Mouse (Mus musculus): ENCODE measurements around the gene Tigd3.

DNA sequence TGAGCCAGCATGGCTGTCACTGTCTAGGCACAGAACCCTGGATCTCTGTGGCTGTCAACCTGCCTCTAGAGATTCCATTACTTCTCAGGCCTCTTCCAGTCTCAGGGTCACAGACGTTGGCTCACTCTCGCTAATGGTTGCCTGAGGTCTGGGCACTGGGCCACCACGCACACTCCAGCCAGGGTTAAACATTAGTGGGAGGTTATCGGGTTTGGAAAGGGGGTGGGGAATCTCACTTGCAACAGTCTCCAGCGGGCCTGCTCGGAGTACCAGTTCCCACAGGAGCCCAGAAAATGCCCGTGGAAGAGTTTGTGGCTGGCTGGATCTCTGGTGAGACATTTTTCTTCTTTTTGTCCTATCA lies 15.6 kb downstream of the Tigd3 start:
- no peak for TF ChIP-seq GATA1 (IDR thresholded peaks at IDR 0.05; ENCODE audit: borderline replicate concordance, low read length)
- no peak for TF ChIP-seq FLI1 (IDR thresholded peaks at IDR 0.05; ENCODE audit: low read length)
